Mouse (Mus musculus) urinary bladder, postnatal 25 days (tissue): ENCODE measurements around the gene Xpo1.
"Not testable (repeated sequence)": the region's sequence is repeated elsewhere in the genome, so short reads cannot be mapped to it uniquely, and the experiment has no call there.

Experiments
- DNase-seq: peaks from one replicate; pipeline ENCODE4 v3.0.0; 2022; ENCODE audit warnings: low spot score

Xpo1 gene

DNA sequence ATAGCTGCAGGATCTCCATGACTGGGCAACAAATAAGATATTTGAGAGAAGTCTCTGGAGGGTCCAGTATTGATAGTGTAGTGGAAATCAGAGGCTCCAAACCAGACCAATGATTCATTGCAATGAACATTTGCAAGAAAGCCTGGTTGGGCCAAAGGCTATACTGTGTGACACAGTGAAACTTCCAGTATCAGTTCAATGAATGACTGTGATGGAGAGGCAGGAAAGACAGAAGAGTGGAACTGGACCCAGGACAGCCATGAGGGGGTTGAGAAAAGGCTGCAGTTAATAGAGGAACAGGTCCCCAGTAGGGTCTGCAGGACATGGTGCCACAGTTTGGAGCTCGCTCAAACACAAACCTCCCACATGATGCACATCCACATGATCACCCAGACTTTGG is 44.1 kb downstream of the Xpo1 start:
- no peak for DNase-seq

- no peak for DNase-seq
Observed at GRCm38 (mm10) chr11:23303126-23303525, 47.3 kb downstream of the Xpo1 start.

DNA sequence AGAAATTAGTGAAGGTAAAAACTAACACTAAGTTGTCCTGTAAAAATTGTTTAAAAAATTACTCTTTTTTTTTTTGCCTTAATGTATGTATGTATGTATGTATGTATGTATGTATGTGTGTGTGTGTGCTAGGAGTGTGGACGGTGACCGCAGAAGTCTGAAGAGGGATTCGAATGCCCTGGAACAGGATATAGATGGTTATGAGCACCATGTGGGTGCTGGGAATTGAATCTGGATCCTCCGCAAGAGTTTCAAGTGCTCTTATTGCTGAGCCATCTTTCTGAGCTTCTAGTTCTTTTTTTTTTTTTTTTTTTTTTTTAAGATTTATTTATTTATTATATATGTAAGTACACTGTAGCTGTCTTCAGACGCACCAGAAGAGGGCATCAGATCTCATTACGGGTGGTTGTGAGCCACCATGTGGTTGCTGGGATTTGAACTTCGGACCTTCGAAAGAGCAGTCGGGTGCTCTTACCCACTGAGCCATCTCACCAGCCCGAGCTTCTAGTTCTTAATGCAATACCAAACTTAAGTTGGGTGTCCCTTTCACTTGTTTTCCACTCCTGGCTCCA is 49.3 kb downstream of the Xpo1 start:
- not testable (repeated sequence) for DNase-seq

DNA sequence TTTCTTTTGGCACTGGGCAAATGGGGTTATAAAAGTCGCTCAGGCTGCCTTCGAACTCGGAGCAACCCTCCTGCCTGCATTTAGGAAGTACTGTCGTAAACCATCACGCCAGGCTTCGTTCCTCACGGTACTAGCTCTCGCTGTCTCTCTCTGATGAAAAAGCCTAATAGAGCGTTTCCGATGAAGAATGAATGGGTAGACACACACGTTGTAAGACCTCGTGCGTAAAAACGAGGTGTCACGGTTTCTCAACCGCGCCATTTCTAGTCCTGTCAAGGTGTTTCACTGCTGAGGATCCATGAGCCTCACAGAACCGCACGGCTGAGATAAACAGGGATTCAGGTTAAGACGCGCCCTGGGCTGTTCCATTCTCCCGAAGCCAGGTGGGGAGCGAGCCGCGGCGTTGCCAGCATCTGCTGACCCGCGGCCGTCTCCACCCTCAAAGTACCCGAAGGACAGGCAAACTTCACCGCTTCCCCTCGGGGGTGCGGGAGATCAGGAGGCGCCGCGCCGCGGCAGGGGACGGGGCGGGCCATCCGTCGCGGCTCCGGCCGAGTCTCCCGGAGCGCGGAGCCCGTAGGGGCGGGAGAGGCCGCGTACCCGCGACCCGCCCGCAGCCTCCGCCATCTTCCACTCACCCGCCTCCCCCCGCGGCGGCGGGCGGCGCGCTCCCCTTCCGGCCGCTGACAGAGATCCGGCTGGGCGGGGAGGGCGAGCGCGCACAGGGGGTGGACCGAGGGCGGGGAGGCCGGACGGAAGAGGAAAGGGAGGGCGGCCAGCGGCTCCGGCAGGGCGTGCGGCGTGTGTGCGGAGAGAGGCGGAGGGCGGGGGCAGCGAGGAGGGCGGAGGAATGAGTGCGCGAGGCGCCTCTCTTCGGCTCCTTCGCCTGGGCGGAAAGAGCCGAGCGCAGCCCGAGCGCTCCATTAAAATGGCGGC is 50.1 kb downstream of the Xpo1 start:
- peak; percentile 89 for DNase-seq

GRCm38 (mm10) chr11:23306764-23307565 is 51.1 kb downstream of the Xpo1 start, which contains the start of gene Usp34:
Gene Usp34, plus strand, starts transcription at chr11:23306895.
- peak; percentile 69 for DNase-seq

GRCm38 (mm10) chr11:23307566-23307920 is 51.7 kb downstream of the Xpo1 start:
- DNase-seq = no peak

DNA sequence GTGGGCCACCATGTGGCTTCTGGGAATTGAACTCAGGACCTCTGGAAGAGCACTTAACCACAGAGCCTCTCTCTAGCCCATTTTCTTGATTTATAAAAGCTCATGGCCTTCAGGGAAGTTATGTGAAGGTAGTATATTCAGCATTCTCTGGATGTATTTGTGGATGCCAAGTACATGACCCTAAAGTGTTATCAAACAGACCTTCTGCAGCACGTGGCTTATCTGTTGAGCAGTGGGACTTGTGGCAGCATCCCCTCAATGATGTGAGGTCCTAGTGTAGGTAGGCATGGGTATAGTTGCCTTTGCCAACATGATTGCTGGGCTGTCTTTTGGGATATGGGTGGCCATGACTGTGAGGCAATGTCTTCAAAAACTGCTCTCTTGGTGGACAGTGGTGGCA is 57.7 kb downstream of the Xpo1 start:
- DNase-seq = no peak

- DNase-seq = no peak
Observed at GRCm38 (mm10) chr11:23329413-23329812, 73.6 kb downstream of the Xpo1 start.

GRCm38 (mm10) chr11:23332136-23332535 is 76.3 kb downstream of the Xpo1 start:
- no peak for DNase-seq

- no peak for DNase-seq
Observed at GRCm38 (mm10) chr11:23335160-23335559, 79.3 kb downstream of the Xpo1 start.
